Mouse (Mus musculus): ENCODE data around the gene Rab5b.

GRCm38 (mm10) chr10:128699611-128700010 lies 3.5 kb upstream of the Rab5b start:
- TF ChIP-seq CTCF (IDR thresholded peaks at IDR 0.05) (no peak), EP300 (IDR thresholded peaks at IDR 0.05) (no peak)

Data from lung, postnatal 0 days (tissue).